Mouse (Mus musculus) left cerebral cortex, adult 2 months (tissue): ENCODE results near the gene Pla2g4a. TPM values are rescaled to one million over a fixed set of nuclear protein-coding genes. Genes with fewer than 3 reads are reported as not detected.

Source experiments
- DNase-seq, 2 experiments: peaks; one replicate each; pipeline ENCODE4 v3.0.0; 2021 to 2022; ENCODE audit warnings: low spot score in 2 of 2, mixed read lengths in 1 of 2; ENCODE audit errors: extremely low spot score in 1 of 2
- H3K27ac ChIP-seq: fragments of 200-600 bp; 2 replicates; pipeline ENCODE4 v1.8.1; 2022
- H3K4me3 ChIP-seq: fragments of 200-600 bp; 2 replicates; pipeline ENCODE4 v1.8.1; 2022
- CTCF ChIP-seq: fragments of 200-600 bp; IDR thresholded peaks from 2 replicates; pipeline ENCODE4 v1.8.1; 2022; ENCODE audit warnings: antibody characterized with exemption, mild to moderate bottlenecking, moderate library complexity
- intact Hi-C: fragments of 180-260 bp; cut with DNase I; formaldehyde crosslinking; loops from one replicate; pipeline ENCODE4 v1.15.1; 2025
- total RNA-seq, 2 experiments: library from RNA; stranded (reverse); gene quantifications; 2 replicates each; pipeline ENCODE4 v1.2.3; 2021

Gene Pla2g4a
- total RNA-seq, 2 experiments from 2014 or later, result 1.3 to 2.7 TPM

DNA sequence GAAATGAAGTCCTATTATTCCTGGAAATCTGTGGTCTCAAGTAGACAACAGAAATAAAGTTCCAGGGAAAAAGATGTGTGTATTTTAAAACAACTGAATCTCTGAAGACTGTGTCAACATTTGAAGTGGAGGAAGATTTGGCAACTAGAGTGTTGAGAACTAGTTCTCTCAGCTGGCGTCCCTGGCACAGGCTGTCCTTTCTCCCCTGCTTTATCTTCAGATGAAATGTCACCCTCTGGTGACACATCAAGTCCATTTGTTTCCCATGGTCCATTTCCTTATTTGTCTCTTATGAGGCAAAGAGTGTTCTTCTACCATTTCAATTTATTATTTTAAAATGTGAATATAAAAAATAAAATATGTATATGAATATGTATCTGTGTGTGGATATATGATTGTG is 89.5 kb downstream of the Pla2g4a start:
- no peak for DNase-seq
- intact Hi-C loops, result no loop called here

DNA sequence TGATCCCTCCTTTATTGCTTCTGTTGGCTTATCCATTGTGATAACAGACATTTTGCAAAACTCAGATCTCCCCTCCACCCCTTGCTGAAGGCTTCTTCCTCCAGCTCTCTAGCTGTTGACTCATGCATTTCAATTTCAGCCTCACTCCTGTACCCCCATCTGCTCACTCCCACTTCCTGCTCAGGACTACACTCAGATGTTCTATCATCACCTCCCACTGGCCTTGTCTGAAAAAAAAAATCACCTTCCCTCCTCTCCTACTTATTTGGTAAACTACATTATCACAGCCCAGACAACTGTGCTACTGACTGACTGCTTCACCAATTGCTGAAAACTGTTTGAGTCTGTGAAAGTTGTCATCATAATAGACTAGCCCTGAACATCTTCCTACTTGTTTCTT is 93.8 kb downstream of the Pla2g4a start:
- intact Hi-C loops, result loop anchor here (2.0 kb wide), 1 partner anchor 233 kb away; the partner anchor contains the start of gene Ptgs2
- peak overlapping the region; percentile 81 for H3K27ac ChIP-seq
- DNase-seq, result peak; percentile 38 to 54
- TF ChIP-seq CTCF, result no peak
- H3K4me3 ChIP-seq, result no peak overlapping the region

More for the DNA sequence above, 89.5 kb downstream of the Pla2g4a start:
- Histone ChIP-seq H3K4me3 (no peak overlapping the region), H3K27ac (peak overlapping the region; percentile 48; the same call in 1 of the 2 replicates)
- TF ChIP-seq CTCF, result no peak

DNA sequence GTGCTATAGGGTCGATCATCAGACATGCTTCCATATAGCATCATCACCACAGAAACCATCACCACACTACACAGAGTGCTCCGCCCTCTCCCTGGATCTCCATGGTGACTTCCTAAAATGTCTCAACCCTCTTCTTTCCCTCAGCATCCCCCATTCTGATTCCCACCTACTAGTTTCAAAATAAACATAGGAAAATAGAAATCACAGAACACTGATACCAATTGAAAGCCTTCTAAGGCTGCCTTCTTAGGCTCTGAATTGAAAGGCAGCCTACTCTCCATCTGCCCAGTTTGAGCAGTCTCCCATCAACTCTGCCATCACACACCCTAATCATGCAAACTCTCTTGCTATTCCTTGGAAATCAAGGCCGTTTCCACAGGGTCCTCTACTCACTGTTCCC is 94.9 kb downstream of the Pla2g4a start:
- H3K4me3 ChIP-seq, result no peak overlapping the region
- DNase-seq, result no peak
- TF ChIP-seq CTCF, result no peak
- peak overlapping the region; percentile 81 for H3K27ac ChIP-seq
- intact Hi-C loops, result loop anchor here (2.0 kb wide), 1 partner anchor 235 kb away; the partner anchor contains the start of gene Ptgs2

DNA sequence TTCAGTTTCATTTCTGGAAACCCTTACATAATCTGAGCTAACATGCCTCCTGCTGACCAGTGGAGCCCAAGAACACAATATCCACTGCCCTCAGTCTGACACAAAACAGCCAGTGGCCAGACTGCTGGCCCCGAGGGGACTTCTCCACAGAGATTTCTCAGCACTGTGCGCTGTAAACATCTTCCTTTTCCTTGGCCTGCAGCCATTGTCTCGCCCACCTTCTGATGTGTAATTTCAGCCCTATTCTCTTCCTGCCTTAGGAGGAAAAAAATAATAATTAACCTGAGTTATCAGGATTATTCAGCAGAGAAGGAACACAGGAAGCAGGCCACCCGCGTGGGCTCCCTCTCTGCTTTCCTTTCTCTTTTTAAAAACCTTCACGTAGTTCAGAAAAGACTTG is 98.3 kb downstream of the Pla2g4a start:
- peak; percentile 48 to 53 for DNase-seq
- intact Hi-C loops, result loop anchor here (2.0 kb wide), 1 partner anchor 14 kb away; no protein-coding TSS in a partner anchor

DNA sequence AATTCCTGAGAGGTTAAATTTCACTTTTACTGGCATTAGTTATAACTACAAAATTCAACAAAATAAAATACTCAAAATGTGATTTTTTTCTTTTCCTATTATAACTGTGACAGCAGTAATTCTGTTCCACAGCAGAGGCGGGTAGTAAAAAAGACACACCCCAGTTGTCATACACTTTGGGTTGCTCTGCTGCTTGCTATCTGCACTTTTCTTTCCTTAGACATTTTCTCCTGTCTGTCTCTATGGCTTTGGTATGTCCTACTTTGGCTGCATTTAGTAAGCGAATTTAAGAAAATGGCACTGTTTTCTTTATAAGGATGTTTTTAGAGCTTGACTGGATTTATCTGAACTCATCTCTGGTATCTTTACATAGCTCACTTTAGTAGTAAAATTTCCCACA is 98.9 kb downstream of the Pla2g4a start:
- intact Hi-C loops, result loop anchor here (2.0 kb wide), 1 partner anchor 15 kb away; no protein-coding TSS in a partner anchor
- peak overlapping the region; percentile 92 for H3K27ac ChIP-seq
- no peak overlapping the region for H3K4me3 ChIP-seq
- DNase-seq, result no peak
- TF ChIP-seq CTCF, result no peak

More for the DNA sequence above, 98.3 kb downstream of the Pla2g4a start:
- H3K4me3 ChIP-seq, result 0 out of 2 replicates have a peak overlapping the region, but pooled peaks have one; percentile 3
- H3K27ac ChIP-seq, result peak overlapping the region; percentile 92
- TF ChIP-seq CTCF, result no peak

DNA sequence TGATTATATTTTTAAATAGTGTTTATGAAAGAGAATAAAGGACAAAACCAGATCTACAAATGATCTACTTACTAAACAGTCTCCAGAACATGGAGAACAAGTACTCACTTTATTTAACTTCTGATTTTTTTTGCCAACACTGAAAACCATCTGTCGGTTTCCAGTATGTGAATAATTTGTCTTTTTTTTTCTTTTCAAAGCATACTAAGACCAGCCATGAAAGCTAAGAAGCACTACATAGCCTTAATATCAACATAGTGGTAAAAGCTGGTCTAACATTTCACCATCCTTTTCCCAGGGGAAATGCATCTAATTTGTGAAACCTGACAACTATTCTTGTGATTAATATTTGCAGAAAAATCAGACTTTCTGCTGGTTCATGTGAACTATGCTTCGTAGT is 99.5 kb downstream of the Pla2g4a start:
- TF ChIP-seq CTCF, result no peak
- peak overlapping the region; percentile 92 for H3K27ac ChIP-seq
- intact Hi-C loops, result no loop called here
- H3K4me3 ChIP-seq, result no peak overlapping the region
- DNase-seq, result no peak

DNA sequence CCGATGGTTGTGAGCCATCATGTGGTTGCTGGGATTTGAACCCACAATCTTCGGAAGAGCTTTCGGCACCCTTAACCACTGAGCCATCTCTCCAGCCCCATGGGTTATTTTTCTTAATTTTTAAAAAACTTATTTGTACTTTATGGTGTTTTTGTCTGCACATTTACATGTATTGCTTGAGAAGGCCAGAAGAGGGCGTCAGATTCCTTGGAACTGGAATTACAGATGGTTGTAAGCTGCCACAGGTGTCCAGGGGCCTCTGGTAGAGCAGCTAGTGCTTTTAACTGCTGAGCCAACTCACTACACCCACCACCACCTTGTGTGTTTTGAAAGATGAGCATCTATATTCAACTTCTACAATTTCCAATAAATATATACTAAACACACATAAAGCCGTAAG is 102.4 kb downstream of the Pla2g4a start:
- DNase-seq, result no peak
- H3K4me3 ChIP-seq, result no peak overlapping the region
- intact Hi-C loops, result loop anchor here (5.0 kb wide), 3 partner anchors 104 to 344 kb away; partner anchors contain the start of gene Pla2g4a
- TF ChIP-seq CTCF, result peak; percentile 48
- no peak overlapping the region; the same call in 1 of the 2 replicates for H3K27ac ChIP-seq

DNA sequence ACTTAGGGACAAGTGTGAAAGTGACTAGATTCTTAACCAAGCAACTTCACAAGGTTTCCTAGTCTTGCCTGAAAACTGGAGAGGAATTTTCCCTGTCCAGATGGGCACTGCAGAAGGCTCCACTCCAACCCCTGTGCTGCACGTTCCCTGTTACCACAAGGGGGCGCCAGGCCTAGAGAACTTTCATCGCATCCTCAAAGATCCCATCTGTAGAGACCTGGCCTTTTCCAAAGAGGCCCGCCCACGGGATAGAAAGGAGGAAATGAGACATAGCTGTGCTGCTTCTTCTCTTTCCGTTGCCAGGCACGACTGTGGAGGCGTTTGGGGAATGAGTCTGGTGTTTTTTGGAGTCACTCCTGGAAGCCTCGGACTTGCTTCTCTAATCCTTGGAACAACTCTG is 104.4 kb downstream of the Pla2g4a start:
- intact Hi-C loops, result loop anchor here (5.0 kb wide), 3 partner anchors 106 to 346 kb away; partner anchors contain the start of gene Pla2g4a
- peak overlapping the region; percentile 72; the same call in 1 of the 2 replicates for H3K27ac ChIP-seq
- TF ChIP-seq CTCF, result peak; percentile 89

DNA sequence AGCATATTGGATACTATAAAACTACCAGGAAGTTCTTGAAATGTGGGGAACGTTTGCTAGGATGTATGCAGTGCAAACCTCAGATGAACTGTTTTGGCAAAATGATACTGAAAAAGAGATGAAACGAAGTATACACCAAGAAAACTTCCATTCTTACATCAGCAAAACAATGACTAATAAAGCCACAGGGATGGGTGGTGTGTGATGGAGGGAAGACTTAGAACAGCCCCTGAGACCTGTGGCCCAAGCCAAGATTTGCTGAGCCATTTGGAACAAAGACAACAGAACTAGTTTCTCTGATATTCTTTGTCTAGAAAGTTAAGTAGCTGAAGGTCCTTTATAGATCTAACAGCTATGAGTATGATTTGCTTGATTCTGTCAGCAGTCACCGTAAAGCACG is 105.5 kb downstream of the Pla2g4a start:
- TF ChIP-seq CTCF, result no peak
- Histone ChIP-seq H3K27ac (no peak overlapping the region), H3K4me3 (no peak overlapping the region)
- no peak for DNase-seq
- intact Hi-C loops, result loop anchor here (5.0 kb wide), 3 partner anchors 107 to 347 kb away; partner anchors contain the start of gene Pla2g4a

More for the DNA sequence above, 104.4 kb downstream of the Pla2g4a start:
- DNase-seq, result peak; percentile 75 to 85
- H3K4me3 ChIP-seq, result no peak overlapping the region

DNA sequence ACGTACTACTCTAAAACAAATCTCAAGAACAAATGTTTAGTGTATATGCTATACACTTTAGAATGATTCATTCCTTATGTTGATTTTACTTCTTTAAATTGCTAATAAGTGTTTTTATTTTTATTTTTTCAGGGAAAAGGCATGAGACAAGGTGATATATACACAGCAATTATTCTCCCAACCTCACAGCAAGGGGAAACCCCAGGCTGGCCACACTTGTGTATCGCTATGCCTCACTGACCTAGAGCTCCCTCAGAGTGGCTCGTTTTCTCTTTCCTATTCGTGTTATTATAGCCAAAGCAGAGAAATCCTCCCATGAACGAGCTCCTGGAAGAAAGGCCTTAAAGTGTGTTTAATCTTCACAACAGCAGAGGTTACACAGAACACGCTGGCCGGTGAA is 106.2 kb downstream of the Pla2g4a start:
- intact Hi-C loops, result loop anchor here (5.0 kb wide), 3 partner anchors 107 to 347 kb away; partner anchors contain the start of gene Pla2g4a
- Histone ChIP-seq H3K27ac (no peak overlapping the region), H3K4me3 (no peak overlapping the region)
- TF ChIP-seq CTCF, result no peak
- no peak for DNase-seq

DNA sequence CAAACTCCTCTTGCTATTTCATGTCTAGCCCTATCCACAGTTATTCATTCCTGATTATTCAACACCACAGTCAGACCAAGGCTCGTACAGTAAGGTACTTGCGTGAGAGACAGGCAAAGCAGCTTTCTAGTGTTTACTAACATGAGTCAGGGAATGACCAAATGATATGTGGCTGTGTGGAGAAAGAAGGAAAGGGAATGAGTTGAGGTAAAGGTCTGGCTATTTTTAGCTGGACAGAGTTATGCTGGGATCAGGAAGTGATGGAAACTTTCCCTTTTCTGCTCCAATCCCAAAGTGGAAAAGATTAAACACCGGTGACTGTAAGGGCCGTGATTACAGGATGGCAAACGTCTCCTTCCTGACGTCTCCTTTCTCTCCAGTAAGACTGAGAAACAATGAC is 114.4 kb downstream of the Pla2g4a start:
- intact Hi-C loops, result no loop called here
- H3K27ac ChIP-seq, result no peak overlapping the region
- H3K4me3 ChIP-seq, result no peak overlapping the region
- TF ChIP-seq CTCF, result no peak
- DNase-seq, result no peak

DNA sequence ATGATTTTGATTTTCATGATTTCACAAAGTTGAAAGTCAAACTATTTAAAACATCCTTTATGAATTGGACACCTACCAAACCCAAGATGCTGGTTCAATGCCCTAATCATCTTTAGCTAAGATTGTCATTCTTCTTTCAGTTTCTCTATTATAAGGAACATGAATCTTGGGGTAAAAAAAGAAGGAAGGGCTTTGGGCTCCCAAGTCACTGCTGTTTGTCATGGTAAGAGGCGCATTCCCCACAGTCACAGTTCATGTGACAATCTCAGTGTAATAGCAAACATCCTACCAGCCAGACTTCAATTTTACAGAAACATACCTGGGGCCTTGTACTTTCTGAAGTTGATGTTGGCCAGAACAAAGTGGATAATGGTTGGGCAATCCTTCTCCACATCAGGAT is 119.2 kb downstream of the Pla2g4a start:
- Histone ChIP-seq H3K4me3 (no peak overlapping the region), H3K27ac (no peak overlapping the region)
- TF ChIP-seq CTCF, result no peak
- no peak for DNase-seq
- intact Hi-C loops, result no loop called here

DNA sequence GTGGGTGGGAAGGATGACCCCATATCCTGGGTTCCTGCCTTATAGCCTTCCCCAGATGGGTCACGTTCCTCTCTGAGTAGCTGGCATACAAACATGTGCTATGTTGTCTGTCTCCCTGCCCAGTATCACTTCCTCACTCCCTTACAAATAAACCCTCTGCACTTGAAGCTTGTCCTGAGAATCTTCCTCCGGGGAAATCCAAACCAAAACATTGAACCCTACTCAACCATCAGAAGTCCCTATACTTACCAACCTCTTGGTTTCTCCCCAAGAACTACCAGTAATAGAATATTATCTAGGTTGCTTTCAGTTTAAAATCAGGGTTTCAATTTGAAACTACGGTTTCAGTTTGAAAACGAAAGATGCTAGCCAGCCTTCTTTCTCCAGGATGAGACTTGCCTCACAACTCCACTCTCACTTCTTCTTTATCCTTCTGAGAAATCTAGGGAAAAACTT is 120.1 kb downstream of the Pla2g4a start:
- no peak for DNase-seq
- no peak for TF ChIP-seq CTCF
- Histone ChIP-seq H3K27ac (no peak overlapping the region), H3K4me3 (no peak overlapping the region)
- intact Hi-C loops, result no loop called here
